ENCODE assay signal across 28 mouse cellular contexts in genomic region chr16:24080471-24080870, GRCm38 (mm10).
A peak's percentile ranks its signal among the peaks of the same experiment; 100 is the strongest.
DNase-seq lines count a peak whose midpoint lies in the region; ATAC-seq lines count a peak whose summit lies in the region.
"Had no signal": no experiment of that assay in that cellular context is flagged by ENCODE, and none has a peak within 500 bp of the region (broad histone marks: within the 10 kb centered on the region; RNA-seq: fewer than 3 reads in every experiment).

No protein-coding gene starts in this region.

- peak; percentile 59 for DNase-seq in heart, adult 11 months
- peak; percentile 37 to 38 for DNase-seq in kidney, postnatal 36 days
- no peak for DNase-seq in kidney, adult 9 months
- DNase-seq in intestine, embryonic 14.5 days (ENCODE audit: low spot score): peak; percentile 42
- peak; percentile 84 for DNase-seq in yolk sac, embryonic 10.5 days (ENCODE audit: low spot score)
- no peak for DNase-seq in midbrain, embryonic 14.5 days
- DNase-seq: adrenal gland, adult 2 months; adrenal gland, postnatal 36 days; cerebellum, adult 18-20 months; cerebellum, postnatal 14 days; forebrain, postnatal 0 days; gastrocnemius, postnatal 10 days; kidney, postnatal 14 days; liver, embryonic 13.5 days; lung, adult 18-20 months; spleen, adult 18-20 months; thymus, adult 2 months had no signal

- no peaks in the 10 kb centered on the region for H3K9me3 ChIP-seq in heart, embryonic 12.5 days (replicated peaks)
- no peaks in the 10 kb centered on the region for H3K9me3 ChIP-seq in intestine, embryonic 14.5 days (ENCODE audit: control insufficient read depth, low read length)
- H3K9me3 ChIP-seq in midbrain, embryonic 14.5 days (ENCODE audit: control insufficient read depth, low read length): no peaks in the 10 kb centered on the region
- H3K9me3 ChIP-seq: forebrain, embryonic 12.5 days; limb, embryonic 13.5 days; liver, embryonic 13.5 days; midbrain, embryonic 15.5 days; neural tube, embryonic 15.5 days had no signal

- H3K4me1 ChIP-seq in heart, embryonic 12.5 days (replicated peaks): no peaks in the 10 kb centered on the region
- H3K4me1 ChIP-seq in intestine, embryonic 14.5 days (replicated peaks; ENCODE audit: control insufficient read depth, insufficient read depth, low read length): no peaks in the 10 kb centered on the region
- no peaks in the 10 kb centered on the region for H3K4me1 ChIP-seq in midbrain, embryonic 14.5 days (ENCODE audit: control insufficient read depth, insufficient read depth, low read length)
- H3K4me1 ChIP-seq: forebrain, embryonic 12.5 days; liver, embryonic 13.5 days; midbrain, embryonic 15.5 days; neural tube, embryonic 15.5 days had no signal

- H3K27me3 ChIP-seq in heart, embryonic 12.5 days (replicated peaks): peaks cover 14% of the 10 kb centered on the region; the same call in 1 of the 2 replicates
- no peaks in the 10 kb centered on the region for H3K27me3 ChIP-seq in intestine, embryonic 14.5 days (replicated peaks; ENCODE audit: control insufficient read depth, insufficient read depth, low read length)
- H3K27me3 ChIP-seq in midbrain, embryonic 14.5 days (ENCODE audit: control insufficient read depth, insufficient read depth, low read length): no peaks in the 10 kb centered on the region
- H3K27me3 ChIP-seq: forebrain, embryonic 12.5 days; limb, embryonic 13.5 days; liver, embryonic 13.5 days; midbrain, embryonic 15.5 days; neural tube, embryonic 15.5 days had no signal

- H3K27ac ChIP-seq in heart, embryonic 12.5 days (ENCODE audit: poor library complexity, severe bottlenecking): no peak overlapping the region
- no peak overlapping the region for H3K27ac ChIP-seq in intestine, embryonic 14.5 days (ENCODE audit: low read depth)
- no peak overlapping the region for H3K27ac ChIP-seq in midbrain, embryonic 14.5 days (replicated peaks; ENCODE audit: low read depth, low read length)
- H3K27ac ChIP-seq: forebrain, embryonic 12.5 days; hindbrain, embryonic 14.5 days; limb, embryonic 13.5 days; liver, embryonic 13.5 days; macrophage; midbrain, embryonic 15.5 days; neural tube, embryonic 15.5 days had no signal

- no peak overlapping the region for H3K9ac ChIP-seq in heart, embryonic 12.5 days
- H3K9ac ChIP-seq in intestine, embryonic 14.5 days (ENCODE audit: low read length): no peak overlapping the region
- H3K9ac ChIP-seq in midbrain, embryonic 14.5 days (replicated peaks; ENCODE audit: low read length): no peak overlapping the region
- H3K9ac ChIP-seq: forebrain, embryonic 12.5 days; forebrain, postnatal 0 days; hindbrain, embryonic 14.5 days; limb, embryonic 13.5 days; liver, embryonic 13.5 days; midbrain, embryonic 15.5 days; neural tube, embryonic 15.5 days had no signal

- H3K4me2 ChIP-seq in heart, embryonic 12.5 days: no peak overlapping the region
- no peak overlapping the region for H3K4me2 ChIP-seq in intestine, embryonic 14.5 days (ENCODE audit: low read length)
- H3K4me2 ChIP-seq in midbrain, embryonic 14.5 days (ENCODE audit: low read length): no peak overlapping the region
- H3K4me2 ChIP-seq: forebrain, embryonic 12.5 days; heart, embryonic 11.5 days; hindbrain, embryonic 14.5 days; limb, embryonic 13.5 days; liver, embryonic 13.5 days; midbrain, embryonic 15.5 days; neural tube, embryonic 15.5 days had no signal

- WGBS in heart, embryonic 12.5 days: 78% methylated on average over 5 of the region's 5 CpGs
- 88% methylated on average over 5 of the region's 5 CpGs for WGBS in intestine, embryonic 14.5 days
- WGBS in midbrain, embryonic 14.5 days: 91% methylated on average over 5 of the region's 5 CpGs

- no peaks in the 10 kb centered on the region for H3K36me3 ChIP-seq in heart, embryonic 12.5 days
- H3K36me3 ChIP-seq in intestine, embryonic 14.5 days (ENCODE audit: control insufficient read depth, insufficient read depth, low read length): no peaks in the 10 kb centered on the region
- H3K36me3 ChIP-seq in midbrain, embryonic 14.5 days (ENCODE audit: control insufficient read depth, insufficient read depth, low read length): no peaks in the 10 kb centered on the region
- H3K36me3 ChIP-seq: forebrain, embryonic 12.5 days; limb, embryonic 13.5 days; liver, embryonic 13.5 days; midbrain, embryonic 15.5 days; neural tube, embryonic 15.5 days had no signal

- no peak for ATAC-seq in heart, embryonic 12.5 days (ENCODE audit: insufficient number of reproducible peaks, low FRiP score)
- no peak for ATAC-seq in intestine, embryonic 14.5 days (replicated peaks; ENCODE audit: low FRiP score, low TSS enrichment, low read depth)
- ATAC-seq in midbrain, embryonic 14.5 days (ENCODE audit: low FRiP score, low TSS enrichment): no peak
- ATAC-seq: activated CD4-positive, CD25-positive, alpha-beta regulatory T cell, adult 4 months; forebrain, postnatal 0 days; lung, postnatal 0 days; midbrain, embryonic 15.5 days had no signal

- no peak overlapping the region for H3K4me3 ChIP-seq in heart, embryonic 12.5 days
- H3K4me3 ChIP-seq in intestine, embryonic 14.5 days (ENCODE audit: low read depth, low read length): no peak overlapping the region
- no peak overlapping the region for H3K4me3 ChIP-seq in midbrain, embryonic 14.5 days (replicated peaks; ENCODE audit: low read depth, low read length)
- H3K4me3 ChIP-seq: erythroblast, embryonic 14.5 days; forebrain, embryonic 12.5 days; limb, embryonic 13.5 days; liver, embryonic 13.5 days; midbrain, embryonic 15.5 days; neural tube, embryonic 15.5 days had no signal

Comparison
In these comparisons a context has a peak if more than half of its experiments do, and no peak if none do; other contexts are left out.
1. DNase-seq: peak in heart, adult 11 months (single experiment), kidney, postnatal 36 days (2 of 2), intestine, embryonic 14.5 days (single experiment) and yolk sac, embryonic 10.5 days (single experiment); none in kidney, adult 9 months (single experiment) and midbrain, embryonic 14.5 days (single experiment).